Mouse (Mus musculus) CD8-positive naive resting alpha-beta T cell, adult 2 months (primary cell): Measurements from ENCODE around the gene Gm19402.

Experiments
- DNase-seq, 2 experiments: peaks; one replicate each; pipeline ENCODE4 v3.0.0; 2022; ENCODE audit warnings: low read depth in 2 of 2, low spot score in 2 of 2

Gm19402 gene

GRCm38 (mm10) chr10:77667402-77667801 lies 23.2 kb downstream of the Gm19402 start:
- no peak for DNase-seq

GRCm38 (mm10) chr10:77666342-77666741 lies 24.2 kb downstream of the Gm19402 start:
- no peak for DNase-seq

- DNase-seq = no peak
These were observed 26.4 kb downstream of the Gm19402 start for GRCm38 (mm10) chr10:77663949-77664665.

GRCm38 (mm10) chr10:77658286-77658994 lies 32.1 kb downstream of the Gm19402 start:
- no peak for DNase-seq

GRCm38 (mm10) chr10:77652046-77652445 lies 38.5 kb downstream of the Gm19402 start:
- DNase-seq = no peak

GRCm38 (mm10) chr10:77647901-77648300 lies 42.7 kb downstream of the Gm19402 start:
- DNase-seq = no peak

GRCm38 (mm10) chr10:77647461-77647860 lies 43.1 kb downstream of the Gm19402 start:
- no peak for DNase-seq

GRCm38 (mm10) chr10:77645571-77645970 lies 45.0 kb downstream of the Gm19402 start:
- DNase-seq = no peak

GRCm38 (mm10) chr10:77643160-77643559 lies 47.4 kb downstream of the Gm19402 start:
- DNase-seq = no peak
